Mouse (Mus musculus): ENCODE results near the gene Nodal. TPM values are rescaled to one million over a fixed set of nuclear protein-coding genes. Genes with fewer than 3 reads are reported as not detected.

Nodal gene
- not detected in 2 replicates for total RNA-seq (2023)

DNA sequence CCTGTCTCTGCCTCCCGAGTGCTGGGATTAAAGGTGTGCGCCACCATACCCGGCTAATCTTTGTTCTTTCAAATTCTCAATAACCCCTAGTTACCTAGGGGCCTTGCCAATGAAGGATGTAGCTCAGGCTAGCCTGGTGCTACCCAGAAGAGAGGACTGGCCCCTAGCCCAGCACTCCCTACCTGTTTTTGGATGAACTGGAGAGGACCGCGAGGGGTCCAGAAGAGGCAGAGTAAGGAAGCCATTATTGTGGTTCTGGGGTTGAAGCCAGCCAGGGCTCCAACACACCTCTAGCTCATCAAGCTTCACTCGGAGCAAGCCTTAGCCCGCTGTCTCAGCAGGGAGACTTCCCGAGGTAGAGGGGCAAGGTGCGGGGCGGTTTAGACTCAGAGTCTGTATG, at the start of gene Nodal:
TSS of gene Nodal (plus strand) at position 301 of the 400 bp plus-strand sequence.

DNA sequence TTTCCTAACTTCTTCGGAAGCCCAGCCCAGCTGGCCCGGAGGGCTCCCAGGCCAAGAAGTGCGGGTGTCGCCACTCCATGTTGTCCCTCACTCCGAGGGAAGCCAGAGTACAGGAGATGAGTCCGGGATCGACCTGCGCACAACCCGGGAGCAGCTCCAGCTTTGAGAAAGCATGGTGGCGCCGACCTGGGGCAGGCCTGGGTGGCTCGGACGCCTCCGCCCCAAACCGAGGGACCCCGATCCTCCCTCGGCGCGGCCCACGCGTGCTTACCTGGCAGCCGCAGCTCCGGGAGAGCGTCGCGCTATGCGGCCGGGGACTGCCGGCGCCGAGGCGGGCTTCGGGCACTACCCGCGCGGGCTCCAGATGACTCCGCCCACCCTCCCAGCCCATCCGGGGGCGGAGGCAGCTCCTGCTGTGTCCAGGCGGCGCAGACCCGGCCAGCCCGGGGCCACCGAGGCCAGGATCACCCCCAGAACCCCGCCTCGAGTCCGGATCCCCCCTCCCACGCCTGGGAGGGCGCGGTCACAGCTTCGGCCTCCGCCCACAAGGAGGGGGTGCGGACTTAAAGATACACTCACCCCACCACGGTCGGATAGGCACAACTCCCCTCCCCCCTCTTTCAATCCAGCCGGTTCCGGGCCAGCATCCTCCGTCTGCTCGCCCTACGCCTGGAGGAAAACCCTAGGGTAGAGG, 34.6 kb upstream of the Nodal start, which contains the start of gene Pald1:
TSS of gene Pald1 (minus strand) at position 510 of the 694 bp plus-strand sequence.

DNA sequence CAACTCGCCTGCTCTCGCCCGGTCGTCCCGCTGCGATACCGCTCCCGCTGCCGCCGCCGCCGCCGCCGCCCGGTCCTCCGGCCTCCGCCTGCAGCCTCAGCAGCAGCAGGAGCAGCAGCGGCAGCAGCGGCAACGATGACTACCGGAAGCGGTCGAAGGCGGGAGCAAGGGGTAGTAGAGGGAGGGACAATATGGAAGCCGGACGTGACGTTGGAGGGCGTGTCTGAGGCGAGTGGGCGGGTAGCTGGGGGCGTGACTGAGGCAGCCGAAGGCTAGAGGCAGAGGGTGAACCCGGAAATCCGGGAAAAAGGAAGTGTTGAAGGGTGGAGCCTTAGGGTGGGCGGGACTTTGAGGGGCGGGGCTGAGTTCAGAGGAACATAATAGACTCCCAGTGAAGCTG, 34.9 kb downstream of the Nodal start, which contains the start of gene Eif4ebp2:
TSS of gene Eif4ebp2 (minus strand) at position 17 of the 400 bp plus-strand sequence.

Other genes with a start within 250 kb of the Nodal start
- not detected in 2 replicates for gene Tbata, start 246.0 kb upstream of the Nodal start, total RNA-seq (2023)
- 0.19 TPM in 1 of 2 replicates, not detected in the other for gene Adamts14, start 144.5 kb upstream of the Nodal start, total RNA-seq (2023)
- not detected in 2 replicates for gene Prf1, start 120.1 kb upstream of the Nodal start, total RNA-seq (2023)
- gene Pald1, start 34.4 kb upstream of the Nodal start, total RNA-seq (2023), result 0.14 TPM in 1 of 2 replicates, not detected in the other
- 119 and 138 TPM in 2 replicates for gene Eif4ebp2, start 34.7 kb downstream of the Nodal start, total RNA-seq (2023)
- 4.9 TPM in 2 replicates for gene Lrrc20, start 57.8 kb downstream of the Nodal start, total RNA-seq (2023)
- gene Npffr1, start 177.5 kb downstream of the Nodal start, total RNA-seq (2023), result not detected in 2 replicates
- 9.7 and 12.0 TPM in 2 replicates for gene Ppa1, start 230.6 kb downstream of the Nodal start, total RNA-seq (2023)

Measured in neutrophil, adult 65 days (primary cell).